Mouse (Mus musculus): ENCODE results near the gene Kcnj15. TPM values are rescaled to one million over a fixed set of nuclear protein-coding genes. Genes with fewer than 3 reads are reported as not detected.

The Kcnj15 gene
- polyA plus RNA-seq, 1 experiment, result not detected

DNA sequence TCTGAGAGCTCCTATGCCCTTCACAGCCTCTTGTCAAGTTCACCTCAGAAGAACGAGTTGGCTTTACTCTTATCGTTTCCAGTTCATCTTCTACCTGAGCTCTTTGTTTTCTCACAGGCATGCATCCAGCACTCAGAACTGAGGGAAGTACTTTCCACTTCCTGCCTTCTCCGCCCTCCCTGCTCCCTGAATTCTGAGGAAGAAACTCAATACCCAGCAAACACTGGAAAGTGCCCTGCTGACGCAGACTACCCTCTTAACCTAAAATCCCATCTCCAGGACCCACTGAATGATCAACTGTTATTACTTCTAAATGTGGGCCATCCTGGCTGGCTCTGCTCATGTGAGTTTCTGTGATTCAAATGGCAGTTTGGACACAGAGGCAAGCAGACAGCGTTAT lies 8.7 kb upstream of the Kcnj15 start:
- TF ChIP-seq CTCF (IDR thresholded peaks at IDR 0.05; ENCODE audit: borderline replicate concordance, insufficient read depth, low read depth, low read length) (no peak), POLR2A (IDR thresholded peaks at IDR 0.05; ENCODE audit: borderline replicate concordance, insufficient read depth, low read length) (no peak)
- H3K4me1 ChIP-seq (ENCODE audit: control insufficient read depth, insufficient read depth, low read length), result no peaks in the 10 kb centered on the region
- no peak overlapping the region for H3K4me3 ChIP-seq (replicated peaks; ENCODE audit: insufficient read depth, low read depth, low read length)
- DNase-seq, result no peak
- H3K27me3 ChIP-seq (ENCODE audit: control insufficient read depth, insufficient read depth, low read length), result no peaks in the 10 kb centered on the region; the same call in 1 of the 2 replicates
- 91% methylated on average over 5 of the region's 5 CpGs for WGBS
- no peak overlapping the region for H3K27ac ChIP-seq (ENCODE audit: insufficient read depth, low read length)

DNA sequence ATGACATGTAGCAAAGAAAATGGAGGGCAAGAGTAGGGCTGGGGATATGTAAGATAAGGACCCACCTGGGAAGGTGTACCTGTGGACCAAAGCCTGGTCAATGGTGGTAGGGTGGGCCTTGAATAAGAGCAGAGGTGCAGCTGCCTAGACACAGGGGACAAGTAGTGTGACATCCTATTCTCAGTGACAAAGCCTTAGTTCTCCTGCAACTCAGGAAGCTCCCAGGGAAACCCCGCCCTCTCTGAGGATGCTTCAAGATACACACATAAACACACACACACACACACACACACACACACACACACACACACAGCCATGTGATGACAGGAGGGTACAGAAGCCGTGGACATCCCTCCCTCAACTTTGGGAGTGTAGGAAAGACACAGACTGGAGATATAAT lies 710 bp upstream of the Kcnj15 start:
- H3K27ac ChIP-seq (ENCODE audit: insufficient read depth, low read length), result no peak overlapping the region
- no peaks in the 10 kb centered on the region for H3K4me1 ChIP-seq (ENCODE audit: control insufficient read depth, insufficient read depth, low read length)
- no peak for DNase-seq
- TF ChIP-seq POLR2A (IDR thresholded peaks at IDR 0.05; ENCODE audit: borderline replicate concordance, insufficient read depth, low read length) (no peak), CTCF (IDR thresholded peaks at IDR 0.05; ENCODE audit: borderline replicate concordance, insufficient read depth, low read depth, low read length) (no peak)
- H3K4me3 ChIP-seq (replicated peaks; ENCODE audit: insufficient read depth, low read depth, low read length), result no peak overlapping the region
- H3K27me3 ChIP-seq (ENCODE audit: control insufficient read depth, insufficient read depth, low read length), result no peaks in the 10 kb centered on the region
- WGBS, result 75% methylated on average over 2 of the region's 2 CpGs

DNA sequence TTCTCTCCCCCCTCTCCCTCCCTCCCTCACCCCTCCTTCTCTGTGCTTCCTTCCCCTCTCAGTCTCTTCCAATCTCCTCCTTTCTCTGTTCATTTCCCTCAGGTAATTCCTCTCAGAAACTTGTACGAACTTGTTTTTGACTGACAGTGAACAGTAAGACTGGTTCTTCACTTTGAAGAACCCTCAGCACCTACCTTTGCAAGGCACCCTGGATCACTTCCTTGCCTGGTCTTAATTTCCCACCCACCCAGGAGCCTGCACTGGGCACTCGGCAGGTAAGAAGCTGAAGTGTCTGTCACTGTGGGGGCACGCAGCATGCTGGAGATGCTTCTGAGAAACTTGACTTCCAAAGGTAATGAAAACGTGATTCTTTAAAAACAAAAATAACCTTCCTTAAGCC lies 742 bp downstream of the Kcnj15 start:
- WGBS, result 69% methylated on average over 4 of the region's 4 CpGs

GRCm38 (mm10) chr16:95259505-95259904 lies 2.1 kb downstream of the Kcnj15 start:
- TF ChIP-seq CTCF (IDR thresholded peaks at IDR 0.05; ENCODE audit: borderline replicate concordance, insufficient read depth, low read depth, low read length) (no peak), POLR2A (IDR thresholded peaks at IDR 0.05; ENCODE audit: borderline replicate concordance, insufficient read depth, low read length) (no peak)
- WGBS, result 81% methylated on average over 4 of the region's 4 CpGs
- no peak overlapping the region for H3K4me3 ChIP-seq (replicated peaks; ENCODE audit: insufficient read depth, low read depth, low read length)
- DNase-seq, result no peak
- no peak overlapping the region for H3K27ac ChIP-seq (ENCODE audit: insufficient read depth, low read length)
- no peaks in the 10 kb centered on the region for H3K4me1 ChIP-seq (ENCODE audit: control insufficient read depth, insufficient read depth, low read length)
- no peaks in the 10 kb centered on the region for H3K27me3 ChIP-seq (ENCODE audit: control insufficient read depth, insufficient read depth, low read length)

More for the DNA sequence above, 742 bp downstream of the Kcnj15 start:
- TF ChIP-seq CTCF (IDR thresholded peaks at IDR 0.05; ENCODE audit: borderline replicate concordance, insufficient read depth, low read depth, low read length) (no peak), POLR2A (IDR thresholded peaks at IDR 0.05; ENCODE audit: borderline replicate concordance, insufficient read depth, low read length) (no peak)
- Histone ChIP-seq H3K4me1 (ENCODE audit: control insufficient read depth, insufficient read depth, low read length) (no peaks in the 10 kb centered on the region), H3K27me3 (ENCODE audit: control insufficient read depth, insufficient read depth, low read length) (no peaks in the 10 kb centered on the region), H3K4me3 (replicated peaks; ENCODE audit: insufficient read depth, low read depth, low read length) (no peak overlapping the region), H3K27ac (ENCODE audit: insufficient read depth, low read length) (no peak overlapping the region)
- DNase-seq, result no peak

GRCm38 (mm10) chr16:95260693-95261092 lies 3.3 kb downstream of the Kcnj15 start:
- Histone ChIP-seq H3K27me3 (ENCODE audit: control insufficient read depth, insufficient read depth, low read length) (no peaks in the 10 kb centered on the region), H3K27ac (ENCODE audit: insufficient read depth, low read length) (no peak overlapping the region), H3K4me3 (replicated peaks; ENCODE audit: insufficient read depth, low read depth, low read length) (no peak overlapping the region), H3K4me1 (ENCODE audit: control insufficient read depth, insufficient read depth, low read length) (no peaks in the 10 kb centered on the region)
- TF ChIP-seq POLR2A (IDR thresholded peaks at IDR 0.05; ENCODE audit: borderline replicate concordance, insufficient read depth, low read length), result no peak
- TF ChIP-seq CTCF (IDR thresholded peaks at IDR 0.05; ENCODE audit: borderline replicate concordance, insufficient read depth, low read depth, low read length), result no peak
- DNase-seq, result no peak
- 65% methylated on average over 5 of the region's 5 CpGs for WGBS

GRCm38 (mm10) chr16:95261807-95262206 lies 4.4 kb downstream of the Kcnj15 start:
- DNase-seq, result no peak
- Histone ChIP-seq H3K4me1 (ENCODE audit: control insufficient read depth, insufficient read depth, low read length) (no peaks in the 10 kb centered on the region), H3K27ac (ENCODE audit: insufficient read depth, low read length) (no peak overlapping the region), H3K27me3 (ENCODE audit: control insufficient read depth, insufficient read depth, low read length) (no peaks in the 10 kb centered on the region), H3K4me3 (replicated peaks; ENCODE audit: insufficient read depth, low read depth, low read length) (no peak overlapping the region)
- TF ChIP-seq POLR2A (IDR thresholded peaks at IDR 0.05; ENCODE audit: borderline replicate concordance, insufficient read depth, low read length) (no peak), CTCF (IDR thresholded peaks at IDR 0.05; ENCODE audit: borderline replicate concordance, insufficient read depth, low read depth, low read length) (no peak)
- WGBS, result 75% methylated on average over 4 of the region's 4 CpGs

GRCm38 (mm10) chr16:95262706-95263363 lies 5.5 kb downstream of the Kcnj15 start:
- 86% methylated on average over 15 of the region's 15 CpGs for WGBS
- H3K27ac ChIP-seq (ENCODE audit: insufficient read depth, low read length), result no peak overlapping the region
- H3K4me1 ChIP-seq (ENCODE audit: control insufficient read depth, insufficient read depth, low read length), result no peaks in the 10 kb centered on the region
- H3K4me3 ChIP-seq (replicated peaks; ENCODE audit: insufficient read depth, low read depth, low read length), result no peak overlapping the region
- TF ChIP-seq POLR2A (IDR thresholded peaks at IDR 0.05; ENCODE audit: borderline replicate concordance, insufficient read depth, low read length), result no peak
- no peak for TF ChIP-seq CTCF (IDR thresholded peaks at IDR 0.05; ENCODE audit: borderline replicate concordance, insufficient read depth, low read depth, low read length)
- DNase-seq, result no peak
- no peaks in the 10 kb centered on the region for H3K27me3 ChIP-seq (ENCODE audit: control insufficient read depth, insufficient read depth, low read length)

DNA sequence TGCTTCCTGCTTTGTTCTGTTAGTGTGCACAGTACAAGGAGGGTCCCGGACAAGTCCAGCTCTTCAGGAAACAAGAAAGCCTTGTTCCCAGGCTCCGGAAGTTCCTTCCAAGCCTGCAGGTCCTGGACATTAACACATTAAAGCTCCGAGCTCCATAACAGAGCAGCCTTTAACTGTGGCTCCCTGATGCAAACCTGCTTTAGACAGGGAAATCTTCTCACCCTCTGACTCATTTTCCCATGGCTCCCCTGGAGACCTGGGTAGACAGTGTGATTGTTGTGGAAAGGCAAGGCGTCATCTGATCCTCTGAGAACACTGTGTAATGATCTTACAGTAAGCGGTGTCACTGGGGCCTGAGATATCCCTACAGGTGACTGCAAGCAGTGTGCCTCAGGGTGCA lies 7.0 kb downstream of the Kcnj15 start:
- Histone ChIP-seq H3K4me3 (replicated peaks; ENCODE audit: insufficient read depth, low read depth, low read length) (no peak overlapping the region), H3K27me3 (ENCODE audit: control insufficient read depth, insufficient read depth, low read length) (no peaks in the 10 kb centered on the region), H3K27ac (ENCODE audit: insufficient read depth, low read length) (no peak overlapping the region), H3K4me1 (ENCODE audit: control insufficient read depth, insufficient read depth, low read length) (no peaks in the 10 kb centered on the region)
- WGBS, result 78% methylated on average over 5 of the region's 5 CpGs
- TF ChIP-seq POLR2A (IDR thresholded peaks at IDR 0.05; ENCODE audit: borderline replicate concordance, insufficient read depth, low read length) (no peak), CTCF (IDR thresholded peaks at IDR 0.05; ENCODE audit: borderline replicate concordance, insufficient read depth, low read depth, low read length) (no peak)
- no peak for DNase-seq

Data from cerebellum, adult 2 months (tissue).